Mouse (Mus musculus): ENCODE measurements at regions not wholly inside any gene's neighbourhood (a gene's known extent, or its start where the extent isn't known, plus 50 kb on each side); places are given as distances from the start of the nearest gene placed in this dataset.
"Not testable (repeated sequence)": the region's sequence is repeated elsewhere in the genome, so short reads cannot be mapped to it uniquely, and the experiment has no call there.

- Histone ChIP-seq H3K9me3 (ENCODE audit: control insufficient read depth, low read length) (no peaks in the 10 kb centered on the region), H3K4me3 (ENCODE audit: low read length) (no peak overlapping the region), H3K4me2 (ENCODE audit: low read length) (no peak overlapping the region), H3K9ac (ENCODE audit: low read depth, low read length) (no peak overlapping the region), H3K27me3 (replicated peaks; ENCODE audit: control insufficient read depth, insufficient read depth, low read length) (no peaks in the 10 kb centered on the region), H3K4me1 (ENCODE audit: control insufficient read depth, insufficient read depth, low read depth, low read length) (no peaks in the 10 kb centered on the region), H3K27ac (ENCODE audit: low read depth, low read length) (no peak overlapping the region), H3K36me3 (ENCODE audit: control insufficient read depth, insufficient read depth, low read length) (no peaks in the 10 kb centered on the region)
- WGBS = 91% methylated on average over 3 of the region's 3 CpGs
- ATAC-seq = no peak
Measured at GRCm38 (mm10) chr4:110073836-110074235, 96.0 kb downstream of the Dmrta2 start.

DNA sequence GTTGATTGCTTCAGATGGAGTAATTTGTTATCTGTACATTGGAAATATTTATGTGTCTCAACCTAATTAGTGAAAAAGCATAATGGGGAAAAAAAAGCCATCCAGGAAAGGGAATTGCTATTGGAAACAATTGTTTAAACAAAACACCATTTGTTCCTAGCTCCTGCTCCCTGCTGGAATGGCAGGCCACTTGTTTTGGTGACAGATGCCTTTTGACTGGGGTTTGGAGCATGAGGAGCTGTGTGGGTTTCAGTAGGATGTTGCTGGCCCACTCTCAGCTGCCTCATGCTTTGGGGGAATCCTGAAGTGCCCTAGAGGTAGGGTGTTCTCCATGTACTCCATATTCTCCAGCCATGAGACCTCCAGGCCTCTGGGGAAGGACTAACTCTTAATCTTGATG is 105.5 kb downstream of the Dmrta2 start:
- Histone ChIP-seq H3K4me2 (ENCODE audit: low read length) (no peak overlapping the region), H3K9ac (ENCODE audit: low read depth, low read length) (no peak overlapping the region), H3K4me1 (ENCODE audit: control insufficient read depth, insufficient read depth, low read depth, low read length) (no peaks in the 10 kb centered on the region), H3K27me3 (replicated peaks; ENCODE audit: control insufficient read depth, insufficient read depth, low read length) (no peaks in the 10 kb centered on the region), H3K9me3 (ENCODE audit: control insufficient read depth, low read length) (no peaks in the 10 kb centered on the region), H3K4me3 (ENCODE audit: low read length) (no peak overlapping the region), H3K36me3 (ENCODE audit: control insufficient read depth, insufficient read depth, low read length) (no peaks in the 10 kb centered on the region), H3K27ac (ENCODE audit: low read depth, low read length) (no peak overlapping the region)
- no peak for ATAC-seq

DNA sequence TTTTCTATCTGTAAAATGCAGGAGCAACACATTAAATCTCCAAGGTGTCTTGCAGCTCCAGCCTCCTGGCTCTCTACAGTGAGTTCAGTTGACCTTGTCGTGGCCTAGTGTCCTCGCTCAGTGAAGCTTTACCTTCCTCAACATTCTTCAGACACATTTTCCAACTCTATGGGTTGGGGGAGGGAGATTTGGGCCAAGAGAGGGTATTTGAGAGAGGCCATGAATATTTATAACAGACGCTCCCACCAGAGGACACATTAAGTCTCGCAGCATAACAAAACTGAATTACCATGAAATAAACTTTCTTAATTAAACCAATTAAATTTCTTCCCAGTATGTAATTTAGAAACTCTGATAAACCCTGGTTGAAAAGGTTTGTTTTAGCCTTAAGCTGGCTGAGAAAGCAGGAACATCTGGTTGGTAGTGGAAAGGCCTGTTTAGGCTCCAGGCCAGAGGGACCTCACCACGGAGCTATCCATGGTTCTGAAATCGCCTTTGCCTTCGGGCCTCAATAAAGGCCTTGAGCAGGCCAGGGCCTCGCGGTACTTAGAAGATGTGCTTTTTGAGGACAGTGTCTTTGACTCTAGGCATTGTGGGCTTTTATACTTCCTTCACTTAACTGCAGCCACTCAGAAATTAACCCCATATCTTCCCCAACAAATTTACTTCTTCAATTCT is 109.9 kb downstream of the Dmrta2 start:
- Histone ChIP-seq H3K9ac (ENCODE audit: low read depth, low read length) (no peak overlapping the region), H3K9me3 (ENCODE audit: control insufficient read depth, low read length) (no peaks in the 10 kb centered on the region), H3K27ac (ENCODE audit: low read depth, low read length) (no peak overlapping the region), H3K27me3 (replicated peaks; ENCODE audit: control insufficient read depth, insufficient read depth, low read length) (no peaks in the 10 kb centered on the region), H3K4me3 (ENCODE audit: low read length) (no peak overlapping the region), H3K36me3 (ENCODE audit: control insufficient read depth, insufficient read depth, low read length) (no peaks in the 10 kb centered on the region), H3K4me2 (ENCODE audit: low read length) (no peak overlapping the region), H3K4me1 (ENCODE audit: control insufficient read depth, insufficient read depth, low read depth, low read length) (no peaks in the 10 kb centered on the region)
- 28% methylated on average over 9 of the region's 9 CpGs for WGBS
- peak; percentile 77 for ATAC-seq

DNA sequence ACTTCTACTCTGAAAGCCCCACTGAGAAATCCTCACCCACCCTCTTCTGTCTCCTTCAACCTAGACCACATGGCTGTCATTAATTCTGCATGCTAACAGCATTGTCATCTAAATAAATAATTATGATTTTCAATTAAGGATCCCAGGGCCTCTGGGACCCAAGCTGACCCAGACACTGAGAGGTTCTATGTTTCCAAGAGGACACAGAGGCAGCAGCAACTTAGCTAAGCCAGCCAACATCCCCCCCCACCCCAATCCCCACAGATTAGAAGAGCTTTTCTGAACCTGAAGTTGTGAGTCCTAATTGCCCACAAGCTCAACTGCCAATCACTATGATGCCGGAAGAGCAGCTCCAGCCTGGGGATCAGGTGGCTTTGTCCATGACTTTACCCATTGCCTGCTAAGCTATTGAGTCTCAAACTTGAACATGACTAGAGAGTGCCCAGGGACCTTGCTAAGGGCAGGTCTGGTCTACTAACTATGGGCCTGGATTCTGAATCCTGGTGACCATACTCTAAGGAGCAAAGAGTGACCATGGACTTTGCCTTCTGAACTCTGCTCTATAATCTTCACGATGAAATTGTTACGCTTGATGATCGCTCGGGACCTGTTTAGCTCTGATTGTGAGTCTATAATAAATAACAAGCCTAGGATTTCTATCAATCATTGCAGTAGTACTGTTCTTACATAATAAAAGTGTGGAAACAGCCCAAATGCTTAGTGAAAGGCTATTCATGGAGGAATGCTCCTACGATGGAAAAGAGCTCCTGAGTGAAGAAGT is 115.4 kb downstream of the Dmrta2 start:
- no peak overlapping the region for H3K4me3 ChIP-seq (ENCODE audit: low read length)
- H3K9me3 ChIP-seq (ENCODE audit: control insufficient read depth, low read length) = no peaks in the 10 kb centered on the region
- 93% methylated on average over 6 of the region's 6 CpGs for WGBS
- no peak overlapping the region for H3K9ac ChIP-seq (ENCODE audit: low read depth, low read length)
- H3K36me3 ChIP-seq (ENCODE audit: control insufficient read depth, insufficient read depth, low read length) = no peaks in the 10 kb centered on the region
- H3K27me3 ChIP-seq (replicated peaks; ENCODE audit: control insufficient read depth, insufficient read depth, low read length) = no peaks in the 10 kb centered on the region
- H3K27ac ChIP-seq (ENCODE audit: low read depth, low read length) = no peak overlapping the region
- H3K4me1 ChIP-seq (ENCODE audit: control insufficient read depth, insufficient read depth, low read depth, low read length) = no peaks in the 10 kb centered on the region
- no peak for ATAC-seq
- H3K4me2 ChIP-seq (ENCODE audit: low read length) = no peak overlapping the region

DNA sequence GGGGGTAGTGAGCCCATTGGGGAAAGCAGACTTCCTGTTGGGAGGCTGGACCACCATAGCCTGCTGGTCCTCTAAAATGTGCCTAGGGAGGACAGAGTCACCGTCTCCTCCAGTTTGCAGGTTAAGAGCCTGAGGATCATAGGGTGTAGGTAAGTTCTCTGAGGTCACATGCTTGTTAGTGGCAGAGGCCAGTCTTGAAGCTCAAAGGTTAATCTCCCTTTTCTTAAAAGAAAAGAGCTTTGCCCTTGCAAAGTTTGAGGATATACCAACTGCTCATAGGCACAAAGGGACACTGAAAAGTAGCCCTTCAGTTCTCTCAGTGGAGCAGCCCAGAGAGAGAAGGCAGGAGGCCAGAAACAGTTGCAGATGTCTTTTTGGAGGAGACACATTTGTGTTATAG is 116.7 kb downstream of the Dmrta2 start:
- Histone ChIP-seq H3K27me3 (replicated peaks; ENCODE audit: control insufficient read depth, insufficient read depth, low read length) (no peaks in the 10 kb centered on the region), H3K4me2 (ENCODE audit: low read length) (no peak overlapping the region), H3K9ac (ENCODE audit: low read depth, low read length) (no peak overlapping the region), H3K27ac (ENCODE audit: low read depth, low read length) (no peak overlapping the region), H3K36me3 (ENCODE audit: control insufficient read depth, insufficient read depth, low read length) (no peaks in the 10 kb centered on the region), H3K4me3 (ENCODE audit: low read length) (no peak overlapping the region), H3K4me1 (ENCODE audit: control insufficient read depth, insufficient read depth, low read depth, low read length) (no peaks in the 10 kb centered on the region), H3K9me3 (ENCODE audit: control insufficient read depth, low read length) (no peaks in the 10 kb centered on the region)
- ATAC-seq = no peak
- WGBS = 89% methylated on average over 1 of the region's 1 CpGs

DNA sequence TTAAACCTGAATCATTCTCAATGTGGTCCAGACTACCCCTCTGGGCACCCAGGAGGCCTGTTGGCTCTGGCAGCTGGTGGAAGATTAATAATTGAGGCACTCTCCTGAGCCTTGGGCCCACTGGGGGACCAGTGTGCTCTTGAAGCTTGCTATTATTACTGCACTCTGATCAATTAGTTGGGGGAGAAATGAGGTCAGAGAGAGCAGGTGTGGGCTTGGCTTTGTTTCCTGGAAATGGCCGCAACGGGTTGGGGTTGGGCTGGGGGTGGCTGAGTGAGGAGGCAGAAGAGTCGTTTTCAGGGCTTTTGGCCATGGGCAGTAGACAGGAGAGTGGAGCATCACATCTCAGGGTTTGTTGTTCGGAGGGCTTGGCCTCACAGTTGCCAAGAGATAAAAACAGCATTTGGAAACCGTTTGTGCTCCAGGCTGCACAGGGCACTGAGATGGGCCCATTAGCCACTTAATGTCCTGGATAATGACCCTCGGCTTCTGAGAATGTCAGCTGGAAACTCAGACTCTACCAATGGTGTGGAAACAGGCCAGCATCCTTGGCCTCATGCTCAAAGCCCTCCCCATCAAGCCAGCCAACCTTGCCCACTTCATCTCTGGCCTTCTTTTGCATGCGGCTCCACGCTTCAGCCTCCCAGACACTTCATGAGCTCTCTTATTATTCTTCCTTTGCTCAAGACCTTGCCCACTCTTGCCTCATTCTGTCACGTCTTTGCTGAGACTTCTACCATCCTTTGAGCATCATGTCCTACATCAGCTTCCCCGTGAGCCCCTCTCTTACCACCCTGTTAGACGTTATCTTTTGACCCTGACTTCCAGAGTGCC is 118.1 kb downstream of the Dmrta2 start:
- H3K4me3 ChIP-seq (ENCODE audit: low read length) = no peak overlapping the region
- no peak overlapping the region for H3K27ac ChIP-seq (ENCODE audit: low read depth, low read length)
- no peaks in the 10 kb centered on the region for H3K27me3 ChIP-seq (replicated peaks; ENCODE audit: control insufficient read depth, insufficient read depth, low read length)
- no peaks in the 10 kb centered on the region for H3K4me1 ChIP-seq (ENCODE audit: control insufficient read depth, insufficient read depth, low read depth, low read length)
- H3K36me3 ChIP-seq (ENCODE audit: control insufficient read depth, insufficient read depth, low read length) = no peaks in the 10 kb centered on the region
- H3K9me3 ChIP-seq (ENCODE audit: control insufficient read depth, low read length) = no peaks in the 10 kb centered on the region
- no peak overlapping the region for H3K4me2 ChIP-seq (ENCODE audit: low read length)
- WGBS = 62% methylated on average over 11 of the region's 11 CpGs
- no peak overlapping the region for H3K9ac ChIP-seq (ENCODE audit: low read depth, low read length)
- ATAC-seq = peak; percentile 79

GRCm38 (mm10) chr4:110104119-110104518 is 126.3 kb downstream of the Dmrta2 start:
- H3K9ac ChIP-seq (ENCODE audit: low read depth, low read length); H3K9me3 ChIP-seq (ENCODE audit: control insufficient read depth, low read length); ATAC-seq; H3K4me2 ChIP-seq (ENCODE audit: low read length); H3K4me1 ChIP-seq (ENCODE audit: control insufficient read depth, insufficient read depth, low read depth, low read length); H3K27me3 ChIP-seq (replicated peaks; ENCODE audit: control insufficient read depth, insufficient read depth, low read length); H3K4me3 ChIP-seq (ENCODE audit: low read length); H3K36me3 ChIP-seq (ENCODE audit: control insufficient read depth, insufficient read depth, low read length); H3K27ac ChIP-seq (ENCODE audit: low read depth, low read length): not testable (repeated sequence)
- WGBS = 97% methylated on average over 6 of the region's 7 CpGs

- Histone ChIP-seq H3K9me3 (ENCODE audit: control insufficient read depth, low read length) (no peaks in the 10 kb centered on the region), H3K9ac (ENCODE audit: low read depth, low read length) (no peak overlapping the region), H3K4me3 (ENCODE audit: low read length) (no peak overlapping the region), H3K27ac (ENCODE audit: low read depth, low read length) (no peak overlapping the region), H3K4me2 (ENCODE audit: low read length) (no peak overlapping the region), H3K27me3 (replicated peaks; ENCODE audit: control insufficient read depth, insufficient read depth, low read length) (no peaks in the 10 kb centered on the region), H3K36me3 (ENCODE audit: control insufficient read depth, insufficient read depth, low read length) (no peaks in the 10 kb centered on the region), H3K4me1 (ENCODE audit: control insufficient read depth, insufficient read depth, low read depth, low read length) (no peaks in the 10 kb centered on the region)
- ATAC-seq = peak; percentile 64
- WGBS = 71% methylated on average over 7 of the region's 7 CpGs
Measured at GRCm38 (mm10) chr4:110106620-110107243, 128.9 kb downstream of the Dmrta2 start.

GRCm38 (mm10) chr4:110119438-110119837 is 141.6 kb downstream of the Dmrta2 start:
- Histone ChIP-seq H3K9ac (ENCODE audit: low read depth, low read length) (no peak overlapping the region), H3K27ac (ENCODE audit: low read depth, low read length) (no peak overlapping the region), H3K36me3 (ENCODE audit: control insufficient read depth, insufficient read depth, low read length) (no peaks in the 10 kb centered on the region), H3K4me1 (ENCODE audit: control insufficient read depth, insufficient read depth, low read depth, low read length) (peaks cover 7% of the 10 kb centered on the region), H3K27me3 (replicated peaks; ENCODE audit: control insufficient read depth, insufficient read depth, low read length) (no peaks in the 10 kb centered on the region), H3K4me3 (ENCODE audit: low read length) (no peak overlapping the region), H3K9me3 (ENCODE audit: control insufficient read depth, low read length) (no peaks in the 10 kb centered on the region), H3K4me2 (ENCODE audit: low read length) (no peak overlapping the region)
- WGBS = 47% methylated on average over 9 of the region's 9 CpGs
- ATAC-seq = no peak

All from hindbrain, embryonic 16.5 days (tissue).